ENCODE assay signal across 1 mouse cellular context in genomic region chr12:101905817-101906216, GRCm38 (mm10).
TF ChIP-seq lines count a peak whose summit lies in the region.

No protein-coding gene starts in this region.

TF ChIP-seq in CH12.LX, 34 proteins besides CTCF, POLR2A, EP300 and RAD21:
- TF ChIP-seq SIN3A (IDR thresholded peaks at IDR 0.05; ENCODE audit: low read length), result 0 out of 2 replicates have a peak, but pooled peaks have one; percentile 41
- no peak for TF ChIP-seq PAX5 (IDR thresholded peaks at IDR 0.05; ENCODE audit: low read length)
- peak; percentile 46; the same call in 1 of the 2 replicates for TF ChIP-seq HCFC1 (IDR thresholded peaks at IDR 0.05; ENCODE audit: low read depth, low read length)
- TF ChIP-seq SMC3 (IDR thresholded peaks at IDR 0.05; ENCODE audit: low read depth, low read length), result no peak
- no peak for TF ChIP-seq TCF12 (IDR thresholded peaks at IDR 0.05; ENCODE audit: low read depth, low read length)
- no peak for TF ChIP-seq JUN (IDR thresholded peaks at IDR 0.05; ENCODE audit: insufficient read depth, low read depth, low read length)
- TF ChIP-seq CHD2 (IDR thresholded peaks at IDR 0.05; ENCODE audit: low read length), result no peak
- TF ChIP-seq RCOR1 (conservative IDR thresholded peaks at IDR 0.05; ENCODE audit: low read depth, low read length), result no peak
- no peak for TF ChIP-seq ZC3H11A (IDR thresholded peaks at IDR 0.05; ENCODE audit: low read depth, low read length)
- no peak for TF ChIP-seq ZMIZ1 (IDR thresholded peaks at IDR 0.05; ENCODE audit: low read depth, low read length)
- no peak for TF ChIP-seq GABPA (IDR thresholded peaks at IDR 0.05; ENCODE audit: insufficient replicate concordance, low read depth, low read length)
- no peak for TF ChIP-seq MAX (IDR thresholded peaks at IDR 0.05; ENCODE audit: low read length)
- TF ChIP-seq KAT2A (IDR thresholded peaks at IDR 0.05; ENCODE audit: insufficient replicate concordance, low read length), result no peak
- no peak for TF ChIP-seq ETS1 (conservative IDR thresholded peaks at IDR 0.05; ENCODE audit: low read depth, low read length)
- TF ChIP-seq MAFK (IDR thresholded peaks at IDR 0.05; ENCODE audit: insufficient replicate concordance, low read length), result 0 out of 2 replicates have a peak, but pooled peaks have one; percentile 6
- TF ChIP-seq MXI1 (IDR thresholded peaks at IDR 0.05; ENCODE audit: low read depth, low read length), result no peak
- TF ChIP-seq ELF1 (IDR thresholded peaks at IDR 0.05; ENCODE audit: low read depth, low read length), result peak; percentile 73
- no peak for TF ChIP-seq ZKSCAN1 (IDR thresholded peaks at IDR 0.05; ENCODE audit: borderline replicate concordance, low read depth, low read length)
- TF ChIP-seq POLR2AphosphoS2 (IDR thresholded peaks at IDR 0.05; ENCODE audit: low read depth, low read length), result no peak
- TF ChIP-seq MYC (IDR thresholded peaks at IDR 0.05; ENCODE audit: low read depth, low read length), result peak; percentile 32; the same call in 1 of the 2 replicates
- peak; percentile 48; the same call in 1 of the 2 replicates for TF ChIP-seq IRF4 (IDR thresholded peaks at IDR 0.05; ENCODE audit: low read depth, low read length)
- no peak for TF ChIP-seq UBTF (IDR thresholded peaks at IDR 0.05; ENCODE audit: low read depth, low read length)
- TF ChIP-seq JUND (conservative IDR thresholded peaks at IDR 0.05; ENCODE audit: low read depth, low read length), result no peak
- no peak for TF ChIP-seq USF1 (IDR thresholded peaks at IDR 0.05; ENCODE audit: low read depth, low read length)
